Mouse (Mus musculus) intestine, postnatal 0 days (tissue): ENCODE data around the gene Smim15. TPM values are rescaled to one million over a fixed set of nuclear protein-coding genes. Genes with fewer than 3 reads are reported as not detected.

Experiments used
- ATAC-seq: fragments of 200-750 bp; cut with Nextera tagmentation; 2 replicates; pipeline ENCODE4 v1.8.0; 2017; ENCODE audit warnings: mild to moderate bottlenecking, moderate TSS enrichment, moderate library complexity
- H3K27ac ChIP-seq: fragments of 300-500 bp; sonication (generic); 2 replicates; pipeline ENCODE4 v1.5.1; 2014; ENCODE audit warnings: mild to moderate bottlenecking, low read depth, low read length, moderate library complexity
- H3K27me3 ChIP-seq: fragments of 300-500 bp; sonication (generic); replicated peaks from 2 replicates; pipeline ENCODE4 v1.6.1; 2014; ENCODE audit warnings: low read length, mixed read lengths; ENCODE audit not compliant: control insufficient read depth, insufficient read depth
- H3K36me3 ChIP-seq: fragments of 300-500 bp; sonication (generic); 2 replicates; pipeline ENCODE4 v1.6.1; 2014; ENCODE audit warnings: mild to moderate bottlenecking, moderate library complexity; ENCODE audit not compliant: control insufficient read depth, insufficient read depth
- H3K4me1 ChIP-seq: fragments of 300-500 bp; sonication (generic); replicated peaks from 2 replicates; pipeline ENCODE4 v1.6.1; 2014; ENCODE audit warnings: antibody characterized with exemption, low read length, mixed read lengths; ENCODE audit not compliant: control insufficient read depth, insufficient read depth
- H3K4me2 ChIP-seq: fragments of 300-500 bp; sonication (generic); replicated peaks from 2 replicates; pipeline ENCODE4 v1.6.1; 2014; ENCODE audit warnings: low read depth, mild to moderate bottlenecking, moderate library complexity
- H3K4me3 ChIP-seq: fragments of 300-500 bp; sonication (generic); 2 replicates; pipeline ENCODE4 v1.5.1; 2014; ENCODE audit warnings: low read depth, low read length
- H3K9ac ChIP-seq: fragments of 300-500 bp; sonication (generic); 2 replicates; pipeline ENCODE4 v1.6.1; 2014; ENCODE audit warnings: mild to moderate bottlenecking, low read depth, low read length
- H3K9me3 ChIP-seq: fragments of 300-500 bp; sonication (generic); 2 replicates; pipeline ENCODE4 v1.6.1; 2016; ENCODE audit warnings: mixed run types; ENCODE audit not compliant: control insufficient read depth
- CTCF ChIP-seq: sonication (generic); IDR thresholded peaks from 2 replicates; pipeline ENCODE4 v1.5.1; 2016; ENCODE audit warnings: low read depth, mild to moderate bottlenecking, control low read depth, antibody characterized with exemption, moderate library complexity
- WGBS: fragments of 180-500 bp; shearing (Covaris S2); extraction: QIAGEN DNeasy Blood & Tissue Kit; methylation state at CpG from one replicate; pipeline ENCODE4 v1.1.7; 2014; 5-methylcytosine and 5-hydroxymethylcytosine counted together
- polyA plus RNA-seq: library from polyadenylated mRNA; unstranded; fragments of >200 nt; fragmentation: Nextera tagmentation; extraction: Ambion mirVana; gene quantifications from 2 replicates; pipeline ENCODE4 v1.2.1, GENCODE M21; 2015

The Smim15 gene
- polyA plus RNA-seq, 1 experiment from 2014 or later, result 33.7 TPM

GRCm38 (mm10) chr13:108015166-108015565, 29.1 kb upstream of the Smim15 start:
- Histone ChIP-seq H3K9me3 (no peaks in the 10 kb centered on the region), H3K9ac (no peak overlapping the region), H3K4me3 (no peak overlapping the region), H3K4me2 (no peak overlapping the region), H3K27me3 (no peaks in the 10 kb centered on the region), H3K4me1 (0 out of 2 replicates have a peak, but pooled peaks cover 3% of the 10 kb centered on the region), H3K27ac (no peak overlapping the region), H3K36me3 (no peaks in the 10 kb centered on the region)
- WGBS, result 82% methylated on average over 6 of the region's 6 CpGs
- ATAC-seq, result no peak
- no peak for TF ChIP-seq CTCF

GRCm38 (mm10) chr13:108017349-108017748, 26.9 kb upstream of the Smim15 start:
- Histone ChIP-seq H3K9ac (no peak overlapping the region), H3K4me1 (0 out of 2 replicates have a peak, but pooled peaks cover 3% of the 10 kb centered on the region), H3K36me3 (no peaks in the 10 kb centered on the region), H3K27ac (no peak overlapping the region), H3K4me2 (no peak overlapping the region), H3K9me3 (no peaks in the 10 kb centered on the region), H3K4me3 (no peak overlapping the region), H3K27me3 (no peaks in the 10 kb centered on the region)
- ATAC-seq, result peak; percentile 56; the same call in 1 of the 2 replicates
- 44% methylated on average over 6 of the region's 6 CpGs for WGBS
- no peak for TF ChIP-seq CTCF

GRCm38 (mm10) chr13:108025802-108026201, 18.4 kb upstream of the Smim15 start:
- H3K9me3 ChIP-seq, result no peaks in the 10 kb centered on the region
- H3K36me3 ChIP-seq, result no peaks in the 10 kb centered on the region
- no peak overlapping the region for H3K9ac ChIP-seq
- H3K4me1 ChIP-seq, result no peaks in the 10 kb centered on the region
- H3K4me3 ChIP-seq, result no peak overlapping the region
- no peak for ATAC-seq
- WGBS, result 73% methylated on average over 3 of the region's 3 CpGs
- H3K4me2 ChIP-seq, result no peak overlapping the region
- H3K27ac ChIP-seq, result no peak overlapping the region
- H3K27me3 ChIP-seq, result no peaks in the 10 kb centered on the region
- TF ChIP-seq CTCF, result no peak

- H3K9me3 ChIP-seq, result no peaks in the 10 kb centered on the region
- no peak overlapping the region for H3K4me3 ChIP-seq
- TF ChIP-seq CTCF, result no peak
- no peaks in the 10 kb centered on the region for H3K36me3 ChIP-seq
- H3K27ac ChIP-seq, result no peak overlapping the region
- no peaks in the 10 kb centered on the region for H3K27me3 ChIP-seq
- H3K4me1 ChIP-seq, result no peaks in the 10 kb centered on the region
- H3K9ac ChIP-seq, result no peak overlapping the region
- 95% methylated on average over 4 of the region's 4 CpGs for WGBS
- no peak for ATAC-seq
- H3K4me2 ChIP-seq, result no peak overlapping the region
These were observed 11.5 kb upstream of the Smim15 start for GRCm38 (mm10) chr13:108032789-108033188.

GRCm38 (mm10) chr13:108039375-108039774, 4.9 kb upstream of the Smim15 start:
- no peak overlapping the region for H3K4me2 ChIP-seq
- no peak overlapping the region for H3K27ac ChIP-seq
- no peak overlapping the region for H3K4me3 ChIP-seq
- no peaks in the 10 kb centered on the region for H3K36me3 ChIP-seq
- 59% methylated on average over 6 of the region's 6 CpGs for WGBS
- TF ChIP-seq CTCF, result no peak
- no peak for ATAC-seq
- H3K4me1 ChIP-seq, result 0 out of 2 replicates have a peak, but pooled peaks cover 3% of the 10 kb centered on the region
- no peaks in the 10 kb centered on the region for H3K9me3 ChIP-seq
- H3K27me3 ChIP-seq, result no peaks in the 10 kb centered on the region
- H3K9ac ChIP-seq, result no peak overlapping the region

- WGBS, result 49% methylated on average over 9 of the region's 9 CpGs
- H3K27me3 ChIP-seq, result no peaks in the 10 kb centered on the region
- no peak overlapping the region for H3K4me3 ChIP-seq
- no peaks in the 10 kb centered on the region for H3K9me3 ChIP-seq
- H3K4me2 ChIP-seq, result no peak overlapping the region
- H3K36me3 ChIP-seq, result no peaks in the 10 kb centered on the region
- H3K27ac ChIP-seq, result no peak overlapping the region
- 0 out of 2 replicates have a peak, but pooled peaks cover 3% of the 10 kb centered on the region for H3K4me1 ChIP-seq
- no peak for ATAC-seq
- no peak for TF ChIP-seq CTCF
- H3K9ac ChIP-seq, result no peak overlapping the region
These were observed 4.3 kb upstream of the Smim15 start for GRCm38 (mm10) chr13:108039902-108040301.

- Histone ChIP-seq H3K4me2 (no peak overlapping the region), H3K4me3 (no peak overlapping the region), H3K27me3 (no peaks in the 10 kb centered on the region), H3K36me3 (no peaks in the 10 kb centered on the region), H3K4me1 (0 out of 2 replicates have a peak, but pooled peaks cover 3% of the 10 kb centered on the region), H3K9me3 (no peaks in the 10 kb centered on the region), H3K9ac (no peak overlapping the region), H3K27ac (no peak overlapping the region)
- ATAC-seq, result no peak
- WGBS, result 84% methylated on average over 3 of the region's 3 CpGs
- TF ChIP-seq CTCF, result no peak
These were observed 3.8 kb upstream of the Smim15 start for GRCm38 (mm10) chr13:108040451-108040850.
